Mouse (Mus musculus): Measurements from ENCODE around the gene Ikzf1. TPM values are rescaled to one million over a fixed set of nuclear protein-coding genes. Genes with fewer than 3 reads are reported as not detected.

Gene Ikzf1
- polyA plus RNA-seq, 1 experiment from 2014 or later = 35.1 TPM

- Histone ChIP-seq H3K4me1 (ENCODE audit: control insufficient read depth, low read depth, low read length) (peaks cover 63% of the 10 kb centered on the region), H3K4me3 (ENCODE audit: low read depth, low read length) (no peak overlapping the region), H3K27me3 (ENCODE audit: control insufficient read depth, insufficient read depth, low read depth, low read length) (no peaks in the 10 kb centered on the region), H3K9ac (ENCODE audit: low read depth, low read length) (no peak overlapping the region), H3K27ac (ENCODE audit: low read length) (no peak overlapping the region), H3K9me3 (replicated peaks; ENCODE audit: control insufficient read depth, low read length) (no peaks in the 10 kb centered on the region), H3K4me2 (ENCODE audit: low read depth, low read length) (no peak overlapping the region), H3K36me3 (ENCODE audit: control insufficient read depth, insufficient read depth) (no peaks in the 10 kb centered on the region)
- no peak for ATAC-seq (ENCODE audit: low read depth)
- 88% methylated on average over 3 of the region's 3 CpGs for WGBS (ENCODE audit: insufficient replicate concordance)
Measured at GRCm38 (mm10) chr11:11693446-11693845, 8.6 kb downstream of the Ikzf1 start.

GRCm38 (mm10) chr11:11694072-11694471 lies 9.3 kb downstream of the Ikzf1 start:
- Histone ChIP-seq H3K9ac (ENCODE audit: low read depth, low read length) (no peak overlapping the region), H3K4me2 (ENCODE audit: low read depth, low read length) (no peak overlapping the region), H3K36me3 (ENCODE audit: control insufficient read depth, insufficient read depth) (no peaks in the 10 kb centered on the region), H3K4me3 (ENCODE audit: low read depth, low read length) (no peak overlapping the region), H3K27ac (ENCODE audit: low read length) (no peak overlapping the region), H3K9me3 (replicated peaks; ENCODE audit: control insufficient read depth, low read length) (no peaks in the 10 kb centered on the region), H3K4me1 (ENCODE audit: control insufficient read depth, low read depth, low read length) (peaks cover 59% of the 10 kb centered on the region), H3K27me3 (ENCODE audit: control insufficient read depth, insufficient read depth, low read depth, low read length) (no peaks in the 10 kb centered on the region)
- no peak for ATAC-seq (ENCODE audit: low read depth)
- 26% methylated on average over 2 of the region's 2 CpGs for WGBS (ENCODE audit: insufficient replicate concordance)

GRCm38 (mm10) chr11:11694472-11695177 lies 9.8 kb downstream of the Ikzf1 start:
- H3K36me3 ChIP-seq (ENCODE audit: control insufficient read depth, insufficient read depth) = no peaks in the 10 kb centered on the region
- 64% methylated on average over 6 of the region's 6 CpGs for WGBS (ENCODE audit: insufficient replicate concordance)
- H3K4me3 ChIP-seq (ENCODE audit: low read depth, low read length) = no peak overlapping the region
- 0 out of 2 replicates have a peak overlapping the region, but pooled peaks have one; percentile 1 for H3K27ac ChIP-seq (ENCODE audit: low read length)
- H3K4me1 ChIP-seq (ENCODE audit: control insufficient read depth, low read depth, low read length) = peaks cover 58% of the 10 kb centered on the region
- H3K9me3 ChIP-seq (replicated peaks; ENCODE audit: control insufficient read depth, low read length) = no peaks in the 10 kb centered on the region
- no peak for ATAC-seq (ENCODE audit: low read depth)
- no peaks in the 10 kb centered on the region for H3K27me3 ChIP-seq (ENCODE audit: control insufficient read depth, insufficient read depth, low read depth, low read length)
- H3K4me2 ChIP-seq (ENCODE audit: low read depth, low read length) = no peak overlapping the region
- H3K9ac ChIP-seq (ENCODE audit: low read depth, low read length) = no peak overlapping the region; the same call in 1 of the 2 replicates

GRCm38 (mm10) chr11:11695211-11695887 lies 10.5 kb downstream of the Ikzf1 start:
- no peak overlapping the region for H3K9ac ChIP-seq (ENCODE audit: low read depth, low read length)
- H3K27ac ChIP-seq (ENCODE audit: low read length) = 0 out of 2 replicates have a peak overlapping the region, but pooled peaks have one; percentile 2
- H3K36me3 ChIP-seq (ENCODE audit: control insufficient read depth, insufficient read depth) = no peaks in the 10 kb centered on the region
- H3K4me3 ChIP-seq (ENCODE audit: low read depth, low read length) = no peak overlapping the region
- no peaks in the 10 kb centered on the region for H3K27me3 ChIP-seq (ENCODE audit: control insufficient read depth, insufficient read depth, low read depth, low read length)
- WGBS (ENCODE audit: insufficient replicate concordance) = 32% methylated on average over 6 of the region's 6 CpGs
- peaks cover 51% of the 10 kb centered on the region for H3K4me1 ChIP-seq (ENCODE audit: control insufficient read depth, low read depth, low read length)
- H3K9me3 ChIP-seq (replicated peaks; ENCODE audit: control insufficient read depth, low read length) = no peaks in the 10 kb centered on the region
- no peak for ATAC-seq (ENCODE audit: low read depth)
- no peak overlapping the region for H3K4me2 ChIP-seq (ENCODE audit: low read depth, low read length)

- Histone ChIP-seq H3K4me2 (ENCODE audit: low read depth, low read length) (no peak overlapping the region), H3K36me3 (ENCODE audit: control insufficient read depth, insufficient read depth) (peaks cover 5% of the 10 kb centered on the region; the same call in 1 of the 2 replicates), H3K9me3 (replicated peaks; ENCODE audit: control insufficient read depth, low read length) (no peaks in the 10 kb centered on the region), H3K27me3 (ENCODE audit: control insufficient read depth, insufficient read depth, low read depth, low read length) (no peaks in the 10 kb centered on the region), H3K9ac (ENCODE audit: low read depth, low read length) (no peak overlapping the region), H3K4me3 (ENCODE audit: low read depth, low read length) (no peak overlapping the region), H3K27ac (ENCODE audit: low read length) (0 out of 2 replicates have a peak overlapping the region, but pooled peaks have one; percentile 2), H3K4me1 (ENCODE audit: control insufficient read depth, low read depth, low read length) (peaks cover 46% of the 10 kb centered on the region)
- ATAC-seq (ENCODE audit: low read depth) = no peak
- WGBS (ENCODE audit: insufficient replicate concordance) = 61% methylated on average over 4 of the region's 4 CpGs
Measured at GRCm38 (mm10) chr11:11695907-11696306, 11.1 kb downstream of the Ikzf1 start.

GRCm38 (mm10) chr11:11696814-11697213 lies 12.0 kb downstream of the Ikzf1 start:
- Histone ChIP-seq H3K27ac (ENCODE audit: low read length) (no peak overlapping the region), H3K9me3 (replicated peaks; ENCODE audit: control insufficient read depth, low read length) (no peaks in the 10 kb centered on the region), H3K9ac (ENCODE audit: low read depth, low read length) (no peak overlapping the region), H3K4me3 (ENCODE audit: low read depth, low read length) (no peak overlapping the region), H3K4me2 (ENCODE audit: low read depth, low read length) (no peak overlapping the region), H3K27me3 (ENCODE audit: control insufficient read depth, insufficient read depth, low read depth, low read length) (no peaks in the 10 kb centered on the region), H3K36me3 (ENCODE audit: control insufficient read depth, insufficient read depth) (peaks cover 9% of the 10 kb centered on the region), H3K4me1 (ENCODE audit: control insufficient read depth, low read depth, low read length) (peaks cover 42% of the 10 kb centered on the region)
- 72% methylated on average over 3 of the region's 3 CpGs for WGBS (ENCODE audit: insufficient replicate concordance)
- ATAC-seq (ENCODE audit: low read depth) = no peak

GRCm38 (mm10) chr11:11701378-11701777 lies 16.6 kb downstream of the Ikzf1 start:
- Histone ChIP-seq H3K27ac (ENCODE audit: low read length) (no peak overlapping the region), H3K27me3 (ENCODE audit: control insufficient read depth, insufficient read depth, low read depth, low read length) (no peaks in the 10 kb centered on the region), H3K36me3 (ENCODE audit: control insufficient read depth, insufficient read depth) (peaks cover 14% of the 10 kb centered on the region), H3K9ac (ENCODE audit: low read depth, low read length) (no peak overlapping the region), H3K4me1 (ENCODE audit: control insufficient read depth, low read depth, low read length) (peaks cover 8% of the 10 kb centered on the region), H3K4me2 (ENCODE audit: low read depth, low read length) (no peak overlapping the region), H3K4me3 (ENCODE audit: low read depth, low read length) (no peak overlapping the region), H3K9me3 (replicated peaks; ENCODE audit: control insufficient read depth, low read length) (no peaks in the 10 kb centered on the region)
- no peak for ATAC-seq (ENCODE audit: low read depth)
- 73% methylated on average over 6 of the region's 6 CpGs for WGBS (ENCODE audit: insufficient replicate concordance)

- H3K27me3 ChIP-seq (ENCODE audit: control insufficient read depth, insufficient read depth, low read depth, low read length) = no peaks in the 10 kb centered on the region
- peaks cover 20% of the 10 kb centered on the region for H3K36me3 ChIP-seq (ENCODE audit: control insufficient read depth, insufficient read depth)
- H3K9me3 ChIP-seq (replicated peaks; ENCODE audit: control insufficient read depth, low read length) = no peaks in the 10 kb centered on the region
- no peaks in the 10 kb centered on the region for H3K4me1 ChIP-seq (ENCODE audit: control insufficient read depth, low read depth, low read length)
- H3K4me2 ChIP-seq (ENCODE audit: low read depth, low read length) = no peak overlapping the region
- H3K9ac ChIP-seq (ENCODE audit: low read depth, low read length) = no peak overlapping the region
- ATAC-seq (ENCODE audit: low read depth) = no peak
- no peak overlapping the region for H3K27ac ChIP-seq (ENCODE audit: low read length)
- H3K4me3 ChIP-seq (ENCODE audit: low read depth, low read length) = no peak overlapping the region
Measured at GRCm38 (mm10) chr11:11703776-11704175, 19.0 kb downstream of the Ikzf1 start.

- no peaks in the 10 kb centered on the region for H3K27me3 ChIP-seq (ENCODE audit: control insufficient read depth, insufficient read depth, low read depth, low read length)
- no peak overlapping the region for H3K4me2 ChIP-seq (ENCODE audit: low read depth, low read length)
- H3K27ac ChIP-seq (ENCODE audit: low read length) = no peak overlapping the region
- H3K9ac ChIP-seq (ENCODE audit: low read depth, low read length) = no peak overlapping the region
- H3K9me3 ChIP-seq (replicated peaks; ENCODE audit: control insufficient read depth, low read length) = no peaks in the 10 kb centered on the region
- H3K36me3 ChIP-seq (ENCODE audit: control insufficient read depth, insufficient read depth) = peaks cover 14% of the 10 kb centered on the region
- 82% methylated on average over 9 of the region's 9 CpGs for WGBS (ENCODE audit: insufficient replicate concordance)
- H3K4me1 ChIP-seq (ENCODE audit: control insufficient read depth, low read depth, low read length) = peaks cover 7% of the 10 kb centered on the region; the same call in 1 of the 2 replicates
- no peak overlapping the region for H3K4me3 ChIP-seq (ENCODE audit: low read depth, low read length)
- ATAC-seq (ENCODE audit: low read depth) = no peak
Measured at GRCm38 (mm10) chr11:11708154-11708719, 23.4 kb downstream of the Ikzf1 start.

Measured in liver, embryonic 16.5 days (tissue).